Mouse (Mus musculus): ENCODE results near the gene Catsper3.

DNA sequence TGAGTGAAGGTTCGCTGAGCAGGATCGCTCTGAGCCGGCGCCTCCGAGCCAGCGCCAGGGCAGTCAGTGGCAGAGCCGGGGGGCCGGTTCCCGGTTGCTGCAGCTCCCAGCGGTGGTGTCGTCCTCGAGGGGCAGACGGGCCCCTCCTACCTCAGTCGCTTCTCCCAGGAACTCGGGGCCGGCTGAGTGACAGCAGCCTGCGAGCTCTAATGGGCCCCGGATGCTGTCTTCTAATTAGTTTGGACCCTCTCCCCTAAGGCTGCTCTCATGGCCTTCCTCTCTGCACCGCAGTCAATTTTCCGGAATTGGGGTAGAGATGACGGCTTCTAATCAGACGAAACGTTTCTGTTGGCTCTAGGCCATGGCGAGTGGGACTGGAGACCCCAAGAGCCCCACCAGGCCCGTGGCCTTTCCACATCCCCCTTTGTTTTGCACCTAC is 47.4 kb downstream of the Catsper3 start:
- TF ChIP-seq GATA1 (IDR thresholded peaks at IDR 0.05; ENCODE audit: borderline replicate concordance, low read length) = no peak
- no peak for TF ChIP-seq FLI1 (IDR thresholded peaks at IDR 0.05; ENCODE audit: low read length)
